Mouse (Mus musculus) ES-Bruce4 (cell line): ENCODE data around the gene Sox5.

ENCODE experiments used
- CTCF ChIP-seq: IDR thresholded peaks from one replicate; pipeline ENCODE4 v1.8.1; 2011; ENCODE audit warnings: low read depth, low read length
- EP300 ChIP-seq: IDR thresholded peaks from 2 replicates; pipeline ENCODE4 v1.6.1; 2011; ENCODE audit warnings: low read depth, low read length; ENCODE audit not compliant: insufficient read depth
- POLR2A ChIP-seq: IDR thresholded peaks from one replicate; pipeline ENCODE4 v1.8.1; 2011; ENCODE audit warnings: low read length; ENCODE audit not compliant: insufficient read depth

DNA sequence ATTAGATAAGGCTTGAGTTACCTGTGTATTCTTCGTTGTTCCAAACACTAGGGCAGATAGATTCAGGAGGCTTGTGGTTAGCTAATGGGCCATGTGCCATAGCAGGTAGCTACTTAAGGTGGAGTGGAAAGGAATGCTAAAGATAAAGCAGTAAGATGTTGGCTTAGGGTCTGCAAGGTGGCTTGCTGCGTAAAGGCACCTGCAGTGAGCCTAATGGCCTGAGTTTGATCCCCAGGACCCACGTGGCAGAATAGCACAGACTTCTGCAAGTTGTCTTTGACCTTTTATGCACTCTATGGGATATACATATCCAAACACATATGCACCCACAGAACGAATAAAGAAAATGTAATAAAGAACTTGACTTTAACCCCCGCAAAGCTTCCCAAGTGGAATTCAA, 181.4 kb downstream of the Sox5 start:
- TF ChIP-seq EP300 (no peak), CTCF (no peak), POLR2A (no peak)
